10 mouse cellular contexts compared by ENCODE assay signal in genomic region chr5:22861399-22861798, GRCm38 (mm10).
A peak's percentile ranks its signal among the peaks of the same experiment; 100 is the strongest.
DNase-seq lines count a peak whose midpoint lies in the region; ATAC-seq and TF ChIP-seq lines count a peak whose summit lies in the region.
"Had no signal": no experiment of that assay in that cellular context is flagged by ENCODE, and none has a peak within 500 bp of the region (broad histone marks: within the 10 kb centered on the region; RNA-seq: fewer than 3 reads in every experiment).

No protein-coding gene starts in this region.

- TF ChIP-seq RAD21 in CH12.LX (IDR thresholded peaks at IDR 0.05; ENCODE audit: low read depth, low read length) = peak; percentile 31

- dilution Hi-C loops in CH12.LX (cut with MboI; ENCODE audit: extremely low pct_ligation_motif_present, extremely low pct_unique_long_range_greater_than_20kb, low sequenced_read_pairs) = no loop called here

- H3K4me3 ChIP-seq in kidney, embryonic 16.5 days (ENCODE audit: low read length) = no peak overlapping the region
- no peak overlapping the region for H3K4me3 ChIP-seq in CH12.LX (replicated peaks in 1 of 3; ENCODE audit: low read depth in 2 of 3, low read length in 2 of 3, poor library complexity in 1 of 3)
- H3K4me3 ChIP-seq in embryonic facial prominence, embryonic 10.5 days = no peak overlapping the region
- H3K4me3 ChIP-seq: liver, embryonic 13.5 days; myocyte had no signal

- in situ Hi-C loops in CH12.LX (cut with MboI; ENCODE audit: low pct_ligation_motif_present, low pct_unique_long_range_greater_than_20kb, low sequenced_read_pairs) = no loop called here

- no peaks in the 10 kb centered on the region for H3K36me3 ChIP-seq in kidney, embryonic 16.5 days (ENCODE audit: insufficient read depth, low read length)
- no peaks in the 10 kb centered on the region for H3K36me3 ChIP-seq in CH12.LX (replicated peaks in 1 of 2; ENCODE audit: control insufficient read depth in 1 of 2, insufficient read depth in 1 of 2, low read length in 1 of 2)
- no peaks in the 10 kb centered on the region for H3K36me3 ChIP-seq in embryonic facial prominence, embryonic 10.5 days (replicated peaks)
- H3K36me3 ChIP-seq: liver, embryonic 13.5 days had no signal

- H3K9ac ChIP-seq in kidney, embryonic 16.5 days (replicated peaks; ENCODE audit: low read length) = no peak overlapping the region
- H3K9ac ChIP-seq in CH12.LX (ENCODE audit: insufficient read depth, low read depth) = no peak overlapping the region
- H3K9ac ChIP-seq: liver, embryonic 13.5 days had no signal

- no peak overlapping the region for H3K4me2 ChIP-seq in kidney, embryonic 16.5 days (replicated peaks; ENCODE audit: low read depth, low read length)
- H3K4me2 ChIP-seq in CH12.LX (ENCODE audit: insufficient read depth, low read depth, poor library complexity, severe bottlenecking) = no peak overlapping the region
- H3K4me2 ChIP-seq: liver, embryonic 13.5 days had no signal

- no peak for ATAC-seq in kidney, embryonic 16.5 days (ENCODE audit: low FRiP score, low TSS enrichment)
- no peak for ATAC-seq in granulocyte monocyte progenitor cell, adult 5-6 weeks (replicated peaks; ENCODE audit: poor library complexity, severe bottlenecking)

- H3K4me1 ChIP-seq in kidney, embryonic 16.5 days (ENCODE audit: insufficient read depth, low read length) = no peaks in the 10 kb centered on the region
- peaks cover 0 to 2% of the 10 kb centered on the region in 2 experiments; a peak in 1 of 4 replicates for H3K4me1 ChIP-seq in CH12.LX (ENCODE audit: control insufficient read depth in 1 of 2, insufficient read depth in 2 of 2)
- no peaks in the 10 kb centered on the region for H3K4me1 ChIP-seq in embryonic facial prominence, embryonic 10.5 days
- H3K4me1 ChIP-seq: liver, embryonic 13.5 days had no signal

- TF ChIP-seq CTCF in CH12.LX (conservative IDR thresholded peaks at IDR 0.05 in 1 of 2, IDR thresholded peaks at IDR 0.05 in 1 of 2; ENCODE audit: low read depth in 2 of 2, low read length in 2 of 2) = peak; percentile 26 to 54; a peak in 3 of 4 replicates

- no peak for TF ChIP-seq EP300 in CH12.LX (IDR thresholded peaks at IDR 0.05; ENCODE audit: low read length)

- no peak for TF ChIP-seq POLR2A in CH12.LX (IDR thresholded peaks at IDR 0.05; ENCODE audit: low read depth, low read length)

- H3K79me2 ChIP-seq in CH12.LX (replicated peaks; ENCODE audit: control insufficient read depth, extremely low read depth, insufficient read depth, poor library complexity, severe bottlenecking) = no peaks in the 10 kb centered on the region

- 59% methylated on average over 1 of the region's 1 CpGs for WGBS in kidney, embryonic 16.5 days
- 43% methylated on average over 1 of the region's 1 CpGs for WGBS in embryonic facial prominence, embryonic 10.5 days

- no peaks in the 10 kb centered on the region for H3K27me3 ChIP-seq in kidney, embryonic 16.5 days (ENCODE audit: insufficient read depth, low read length)
- H3K27me3 ChIP-seq in CH12.LX (replicated peaks) = no peaks in the 10 kb centered on the region
- no peaks in the 10 kb centered on the region for H3K27me3 ChIP-seq in embryonic facial prominence, embryonic 10.5 days (replicated peaks; ENCODE audit: low read depth, poor library complexity, severe bottlenecking)
- H3K27me3 ChIP-seq: liver, embryonic 13.5 days had no signal

- H3K27ac ChIP-seq in kidney, embryonic 16.5 days (ENCODE audit: low read length) = no peak overlapping the region
- H3K27ac ChIP-seq in CH12.LX (ENCODE audit: insufficient read depth, low read depth) = no peak overlapping the region
- no peak overlapping the region for H3K27ac ChIP-seq in embryonic facial prominence, embryonic 10.5 days (replicated peaks)
- H3K27ac ChIP-seq: liver, embryonic 13.5 days had no signal

- H3K9me3 ChIP-seq in kidney, embryonic 16.5 days (ENCODE audit: low read length) = no peaks in the 10 kb centered on the region
- no peaks in the 10 kb centered on the region for H3K9me3 ChIP-seq in CH12.LX (replicated peaks; ENCODE audit: low read length)
- H3K9me3 ChIP-seq in embryonic facial prominence, embryonic 10.5 days = no peaks in the 10 kb centered on the region
- H3K9me3 ChIP-seq: liver, embryonic 13.5 days had no signal

- peak; percentile 2 for DNase-seq in kidney, adult 11 months
- peak; percentile 4 for DNase-seq in 3T3-L1 (ENCODE audit: low read depth, low spot score)
- DNase-seq in CH12.LX (ENCODE audit: extremely low read depth) = peak; percentile 14
- peak; percentile 31 for DNase-seq in embryonic facial prominence, embryonic 10.5 days (ENCODE audit: low spot score)
- DNase-seq in spleen, postnatal 36 days (ENCODE audit: low spot score in 2 of 2) = no peak
- no peak for DNase-seq in T-cell, adult 2 months (ENCODE audit: low spot score)
- DNase-seq: liver, embryonic 13.5 days had no signal

TF ChIP-seq in CH12.LX, 34 proteins besides CTCF, POLR2A, EP300 and RAD21:
- no peak for TF ChIP-seq BHLHE40 (IDR thresholded peaks at IDR 0.05; ENCODE audit: low read depth, low read length)
- no peak for TF ChIP-seq ETS1 (conservative IDR thresholded peaks at IDR 0.05; ENCODE audit: low read depth, low read length)
- TF ChIP-seq MEF2A (IDR thresholded peaks at IDR 0.05; ENCODE audit: borderline replicate concordance, low read depth, low read length) = no peak
- TF ChIP-seq MAX (IDR thresholded peaks at IDR 0.05; ENCODE audit: low read length) = no peak
- no peak for TF ChIP-seq NELFE (IDR thresholded peaks at IDR 0.05; ENCODE audit: low read depth, low read length)
- TF ChIP-seq JUND (conservative IDR thresholded peaks at IDR 0.05; ENCODE audit: low read depth, low read length) = no peak
- TF ChIP-seq RCOR1 (conservative IDR thresholded peaks at IDR 0.05; ENCODE audit: low read depth, low read length) = no peak
- TF ChIP-seq SMC3 (IDR thresholded peaks at IDR 0.05; ENCODE audit: low read depth, low read length) = peak; percentile 47

Comparison
In these comparisons a context has a peak if more than half of its experiments do, and no peak if none do; other contexts are left out.
1. DNase-seq: peak in kidney, adult 11 months (single experiment), 3T3-L1 (single experiment), CH12.LX (single experiment) and embryonic facial prominence, embryonic 10.5 days (single experiment); none in spleen, postnatal 36 days (0 of 2) and T-cell, adult 2 months (single experiment).